Mouse (Mus musculus): ENCODE data around the gene Dcaf12. TPM values are rescaled to one million over a fixed set of nuclear protein-coding genes. Genes with fewer than 3 reads are reported as not detected.
A peak's percentile ranks its signal among the peaks of the same experiment; 100 is the strongest.

The Dcaf12 gene
- polyA plus RNA-seq, 1 experiment from 2014 or later: 68.1 TPM

DNA sequence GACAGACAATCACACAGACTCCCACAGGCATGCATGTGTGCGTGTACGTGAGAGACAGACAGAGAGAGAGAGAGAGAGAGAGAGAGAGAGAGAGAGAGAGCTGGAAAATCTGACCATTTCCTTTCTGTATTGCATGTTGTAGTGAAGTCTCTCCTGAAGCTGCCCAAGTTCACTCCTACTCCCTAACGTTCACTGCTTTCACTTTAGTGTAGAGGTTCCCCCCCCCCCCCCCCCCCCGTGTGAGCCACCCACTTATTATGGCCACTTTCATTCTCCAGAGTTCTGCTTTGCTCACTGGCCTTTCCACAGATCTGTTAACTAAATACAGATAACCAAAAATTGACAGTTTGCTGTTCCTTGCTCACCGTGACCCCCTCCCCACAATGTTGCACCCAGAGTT is 33.1 kb upstream of the Dcaf12 start:
- WGBS: 19% methylated on average over 5 of the region's 5 CpGs
- Histone ChIP-seq H3K27me3 (ENCODE audit: control insufficient read depth, insufficient read depth, low read depth, low read length) (no peaks in the 10 kb centered on the region), H3K4me2 (ENCODE audit: low read depth, low read length) (peak overlapping the region; percentile 50), H3K27ac (ENCODE audit: low read length) (0 out of 2 replicates have a peak overlapping the region, but pooled peaks have one; percentile 61), H3K4me1 (replicated peaks; ENCODE audit: control insufficient read depth, insufficient read depth, low read length) (peaks cover 11% of the 10 kb centered on the region), H3K4me3 (ENCODE audit: low read length) (peak overlapping the region; percentile 28), H3K9me3 (ENCODE audit: control insufficient read depth, low read length) (no peaks in the 10 kb centered on the region), H3K9ac (ENCODE audit: low read length) (peak overlapping the region; percentile 30; the same call in 1 of the 2 replicates), H3K36me3 (ENCODE audit: control insufficient read depth, insufficient read depth, low read length) (no peaks in the 10 kb centered on the region)
- no peak for ATAC-seq (ENCODE audit: low read depth)

DNA sequence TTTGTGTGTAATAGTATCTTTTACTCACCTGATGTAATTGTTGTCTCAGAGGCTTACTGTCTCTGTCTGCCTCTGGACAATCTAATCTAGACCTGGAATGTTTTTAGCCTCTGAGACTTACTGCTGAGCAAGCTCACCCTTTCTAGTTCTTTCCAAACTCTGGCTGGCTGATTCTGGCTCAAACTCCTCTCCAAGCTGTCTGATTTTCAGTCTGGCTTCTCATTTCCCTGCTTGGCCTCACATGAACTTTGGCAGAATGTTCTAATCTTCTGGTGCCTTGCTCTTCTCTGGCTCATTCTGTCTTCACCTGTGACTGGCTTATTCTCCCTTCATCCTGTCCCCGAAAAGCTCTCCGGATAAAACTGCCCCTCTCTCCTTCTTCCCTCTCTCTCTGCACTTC is 31.3 kb upstream of the Dcaf12 start:
- ATAC-seq (ENCODE audit: low read depth): no peak
- no peak overlapping the region for H3K4me3 ChIP-seq (ENCODE audit: low read length)
- no peak overlapping the region for H3K9ac ChIP-seq (ENCODE audit: low read length)
- no peaks in the 10 kb centered on the region for H3K36me3 ChIP-seq (ENCODE audit: control insufficient read depth, insufficient read depth, low read length)
- H3K9me3 ChIP-seq (ENCODE audit: control insufficient read depth, low read length): no peaks in the 10 kb centered on the region
- H3K27ac ChIP-seq (ENCODE audit: low read length): no peak overlapping the region
- H3K27me3 ChIP-seq (ENCODE audit: control insufficient read depth, insufficient read depth, low read depth, low read length): no peaks in the 10 kb centered on the region
- H3K4me1 ChIP-seq (replicated peaks; ENCODE audit: control insufficient read depth, insufficient read depth, low read length): peaks cover 11% of the 10 kb centered on the region
- WGBS: 60% methylated on average over 2 of the region's 2 CpGs
- H3K4me2 ChIP-seq (ENCODE audit: low read depth, low read length): no peak overlapping the region

DNA sequence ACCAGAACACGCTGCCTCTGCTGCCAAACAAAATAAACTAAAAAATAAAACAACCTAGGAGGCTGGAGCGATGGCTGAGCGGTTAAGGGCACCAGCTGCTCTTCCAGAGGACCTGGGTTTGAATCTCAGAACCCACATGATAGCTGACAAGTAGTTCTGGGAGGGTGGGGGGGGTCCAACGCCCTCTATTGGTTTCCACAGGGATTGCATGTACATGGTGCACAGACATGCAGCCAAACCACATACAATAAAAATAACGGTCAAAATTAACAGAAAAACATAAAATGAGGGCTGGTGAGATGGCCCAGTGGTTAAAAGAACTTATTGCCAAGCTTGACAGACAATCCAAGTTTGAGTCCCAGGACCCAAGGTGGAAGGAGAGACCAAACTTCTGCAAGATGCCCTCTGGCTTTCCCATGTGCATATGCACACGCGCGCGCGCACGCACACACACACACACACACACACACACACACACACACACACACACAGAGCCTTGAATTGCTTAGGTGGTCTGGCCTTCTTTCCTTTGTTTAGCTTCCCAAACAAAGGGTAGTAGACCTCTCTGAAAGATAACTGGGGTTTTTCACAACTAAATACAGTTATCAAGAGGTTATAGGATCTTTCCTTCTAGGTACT is 26.3 kb upstream of the Dcaf12 start:
- no peak overlapping the region for H3K4me3 ChIP-seq (ENCODE audit: low read length)
- no peak overlapping the region for H3K9ac ChIP-seq (ENCODE audit: low read length)
- H3K36me3 ChIP-seq (ENCODE audit: control insufficient read depth, insufficient read depth, low read length): no peaks in the 10 kb centered on the region
- H3K4me1 ChIP-seq (replicated peaks; ENCODE audit: control insufficient read depth, insufficient read depth, low read length): no peaks in the 10 kb centered on the region
- 76% methylated on average over 11 of the region's 11 CpGs for WGBS
- H3K27me3 ChIP-seq (ENCODE audit: control insufficient read depth, insufficient read depth, low read depth, low read length): no peaks in the 10 kb centered on the region
- H3K4me2 ChIP-seq (ENCODE audit: low read depth, low read length): no peak overlapping the region
- no peak overlapping the region for H3K27ac ChIP-seq (ENCODE audit: low read length)
- ATAC-seq (ENCODE audit: low read depth): no peak
- no peaks in the 10 kb centered on the region for H3K9me3 ChIP-seq (ENCODE audit: control insufficient read depth, low read length)

DNA sequence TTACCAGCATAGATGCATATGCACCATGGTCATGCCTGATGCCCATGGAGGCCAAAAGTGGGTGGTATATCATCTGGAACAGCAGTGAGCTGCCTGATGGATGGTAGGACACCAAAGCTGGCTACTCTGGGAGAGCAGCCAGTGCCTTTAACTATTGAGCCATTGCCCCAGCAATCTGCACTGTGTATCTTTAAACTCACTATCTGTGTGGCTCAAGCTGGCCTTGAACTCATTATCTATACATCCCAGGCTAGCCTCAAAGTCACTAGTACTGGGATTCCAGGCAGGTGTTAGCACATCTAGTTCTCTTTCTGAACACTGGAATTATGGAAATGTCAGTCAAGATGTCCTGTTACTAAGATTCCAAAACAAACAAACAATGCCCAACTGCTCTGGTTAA is 21.9 kb upstream of the Dcaf12 start:
- Histone ChIP-seq H3K36me3 (ENCODE audit: control insufficient read depth, insufficient read depth, low read length) (no peaks in the 10 kb centered on the region), H3K9ac (ENCODE audit: low read length) (no peak overlapping the region), H3K9me3 (ENCODE audit: control insufficient read depth, low read length) (no peaks in the 10 kb centered on the region), H3K4me1 (replicated peaks; ENCODE audit: control insufficient read depth, insufficient read depth, low read length) (no peaks in the 10 kb centered on the region), H3K27me3 (ENCODE audit: control insufficient read depth, insufficient read depth, low read depth, low read length) (no peaks in the 10 kb centered on the region), H3K4me2 (ENCODE audit: low read depth, low read length) (no peak overlapping the region), H3K27ac (ENCODE audit: low read length) (no peak overlapping the region), H3K4me3 (ENCODE audit: low read length) (no peak overlapping the region)
- no peak for ATAC-seq (ENCODE audit: low read depth)

GRCm38 (mm10) chr4:41331698-41332421 is 17.2 kb upstream of the Dcaf12 start:
- Histone ChIP-seq H3K4me2 (ENCODE audit: low read depth, low read length) (no peak overlapping the region), H3K36me3 (ENCODE audit: control insufficient read depth, insufficient read depth, low read length) (no peaks in the 10 kb centered on the region), H3K27ac (ENCODE audit: low read length) (no peak overlapping the region), H3K4me3 (ENCODE audit: low read length) (no peak overlapping the region), H3K9me3 (ENCODE audit: control insufficient read depth, low read length) (no peaks in the 10 kb centered on the region), H3K27me3 (ENCODE audit: control insufficient read depth, insufficient read depth, low read depth, low read length) (no peaks in the 10 kb centered on the region), H3K9ac (ENCODE audit: low read length) (no peak overlapping the region), H3K4me1 (replicated peaks; ENCODE audit: control insufficient read depth, insufficient read depth, low read length) (no peaks in the 10 kb centered on the region)
- ATAC-seq (ENCODE audit: low read depth): no peak
- WGBS: 80% methylated on average over 9 of the region's 9 CpGs

- Histone ChIP-seq H3K36me3 (ENCODE audit: control insufficient read depth, insufficient read depth, low read length) (no peaks in the 10 kb centered on the region), H3K27ac (ENCODE audit: low read length) (no peak overlapping the region), H3K27me3 (ENCODE audit: control insufficient read depth, insufficient read depth, low read depth, low read length) (no peaks in the 10 kb centered on the region), H3K4me1 (replicated peaks; ENCODE audit: control insufficient read depth, insufficient read depth, low read length) (no peaks in the 10 kb centered on the region), H3K4me3 (ENCODE audit: low read length) (no peak overlapping the region), H3K4me2 (ENCODE audit: low read depth, low read length) (no peak overlapping the region), H3K9ac (ENCODE audit: low read length) (no peak overlapping the region), H3K9me3 (ENCODE audit: control insufficient read depth, low read length) (no peaks in the 10 kb centered on the region)
- ATAC-seq (ENCODE audit: low read depth): no peak
- 65% methylated on average over 3 of the region's 3 CpGs for WGBS
Measured at GRCm38 (mm10) chr4:41331085-41331484, 16.4 kb upstream of the Dcaf12 start.

DNA sequence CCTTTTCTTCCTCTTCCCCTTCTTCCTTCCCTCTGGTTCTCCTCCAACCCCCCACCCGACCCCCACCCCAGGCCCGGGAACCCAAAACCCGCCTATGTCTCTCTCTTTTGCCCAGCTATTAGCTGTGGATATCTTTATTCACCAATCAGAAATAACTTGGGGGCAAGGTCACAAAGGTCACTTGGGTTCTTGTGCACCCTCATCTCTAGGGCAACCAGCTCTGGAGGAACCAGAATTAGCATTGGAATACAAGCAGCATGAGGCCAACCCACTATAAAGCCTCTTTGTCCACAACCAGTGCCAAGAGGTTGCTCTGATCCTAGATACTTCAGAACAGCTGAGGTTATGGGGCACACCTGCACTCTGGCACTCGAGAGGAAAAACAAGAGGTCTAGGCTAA is 14.8 kb upstream of the Dcaf12 start:
- Histone ChIP-seq H3K27ac (ENCODE audit: low read length) (no peak overlapping the region), H3K4me3 (ENCODE audit: low read length) (no peak overlapping the region), H3K36me3 (ENCODE audit: control insufficient read depth, insufficient read depth, low read length) (no peaks in the 10 kb centered on the region), H3K27me3 (ENCODE audit: control insufficient read depth, insufficient read depth, low read depth, low read length) (no peaks in the 10 kb centered on the region), H3K4me1 (replicated peaks; ENCODE audit: control insufficient read depth, insufficient read depth, low read length) (no peaks in the 10 kb centered on the region), H3K9ac (ENCODE audit: low read length) (no peak overlapping the region), H3K9me3 (ENCODE audit: control insufficient read depth, low read length) (no peaks in the 10 kb centered on the region), H3K4me2 (ENCODE audit: low read depth, low read length) (no peak overlapping the region)
- 68% methylated on average over 4 of the region's 4 CpGs for WGBS
- ATAC-seq (ENCODE audit: low read depth): no peak

GRCm38 (mm10) chr4:41326876-41327275 is 12.2 kb upstream of the Dcaf12 start:
- Histone ChIP-seq H3K4me3 (ENCODE audit: low read length) (no peak overlapping the region), H3K4me2 (ENCODE audit: low read depth, low read length) (no peak overlapping the region), H3K9ac (ENCODE audit: low read length) (no peak overlapping the region), H3K36me3 (ENCODE audit: control insufficient read depth, insufficient read depth, low read length) (no peaks in the 10 kb centered on the region), H3K27me3 (ENCODE audit: control insufficient read depth, insufficient read depth, low read depth, low read length) (no peaks in the 10 kb centered on the region), H3K27ac (ENCODE audit: low read length) (no peak overlapping the region), H3K9me3 (ENCODE audit: control insufficient read depth, low read length) (no peaks in the 10 kb centered on the region), H3K4me1 (replicated peaks; ENCODE audit: control insufficient read depth, insufficient read depth, low read length) (no peaks in the 10 kb centered on the region)
- no peak for ATAC-seq (ENCODE audit: low read depth)
- 84% methylated on average over 6 of the region's 6 CpGs for WGBS

GRCm38 (mm10) chr4:41320971-41321370 is 6.3 kb upstream of the Dcaf12 start:
- H3K4me1 ChIP-seq (replicated peaks; ENCODE audit: control insufficient read depth, insufficient read depth, low read length): no peaks in the 10 kb centered on the region
- no peaks in the 10 kb centered on the region for H3K9me3 ChIP-seq (ENCODE audit: control insufficient read depth, low read length)
- no peak overlapping the region for H3K4me2 ChIP-seq (ENCODE audit: low read depth, low read length)
- no peaks in the 10 kb centered on the region for H3K36me3 ChIP-seq (ENCODE audit: control insufficient read depth, insufficient read depth, low read length)
- no peak overlapping the region for H3K27ac ChIP-seq (ENCODE audit: low read length)
- ATAC-seq (ENCODE audit: low read depth): no peak
- no peak overlapping the region for H3K4me3 ChIP-seq (ENCODE audit: low read length)
- WGBS: 35% methylated on average over 4 of the region's 4 CpGs
- H3K27me3 ChIP-seq (ENCODE audit: control insufficient read depth, insufficient read depth, low read depth, low read length): no peaks in the 10 kb centered on the region
- H3K9ac ChIP-seq (ENCODE audit: low read length): no peak overlapping the region
